Mouse (Mus musculus) thymus, postnatal 10 days (tissue): ENCODE measurements at regions not wholly inside any gene's neighbourhood (a gene's known extent, or its start where the extent isn't known, plus 50 kb on each side); places are given as distances from the start of the nearest gene placed in this dataset.

ENCODE experiments used
- DNase-seq, 2 experiments: peaks; one replicate each; pipeline ENCODE4 v3.0.0; 2021; ENCODE audit warnings: low spot score in 2 of 2

GRCm38 (mm10) chr15:31173309-31174115 lies 50.6 kb upstream of the Dap start:
- DNase-seq = no peak
